Mouse (Mus musculus) inflammation-experienced regulatory T-cells, adult 16 weeks (primary cell): Measurements from ENCODE around the gene Fam92b. TPM values are rescaled to one million over a fixed set of nuclear protein-coding genes. Genes with fewer than 3 reads are reported as not detected.

Experiments used
- polyA plus RNA-seq: library from polyadenylated mRNA; unstranded; fragments of 100-300 nt; shearing (Covaris generic); gene quantifications from one replicate; pipeline ENCODE4 v1.2.1, GENCODE M21; 2017

Fam92b gene
- polyA plus RNA-seq, result not detected

GRCm38 (mm10) chr8:120177318-120178123, at the start of gene Fam92b:
TSS of gene Fam92b (minus strand) at chr8:120177466.

Other genes with a start within 250 kb of the Fam92b start
- gene Crispld2, start 185.0 kb downstream of the Fam92b start, polyA plus RNA-seq, result 0.10 TPM
- gene Zdhhc7, start 76.0 kb downstream of the Fam92b start, polyA plus RNA-seq, result 6.4 TPM
- not detected for gene 6430548M08Rik, start 63.3 kb downstream of the Fam92b start, polyA plus RNA-seq
- 15.4 TPM for gene Gse1, start 51.0 kb upstream of the Fam92b start, polyA plus RNA-seq